Mouse (Mus musculus) lung, postnatal 0 days (tissue): ENCODE data around the gene 9930022D16Rik. TPM values are rescaled to one million over a fixed set of nuclear protein-coding genes. Genes with fewer than 3 reads are reported as not detected.

ENCODE experiments used
- ATAC-seq: fragments of 200-750 bp; cut with Nextera tagmentation; 2 replicates; pipeline ENCODE4 v1.8.0; 2017; ENCODE audit warnings: moderate library complexity
- DNase-seq: peaks from one replicate; pipeline ENCODE4 v3.0.0-alpha.2; 2016; ENCODE audit warnings: low spot score
- H3K27ac ChIP-seq: fragments of 300-500 bp; sonication (generic); 2 replicates; pipeline ENCODE4 v1.5.1; 2014; ENCODE audit warnings: antibody characterized with exemption, mild to moderate bottlenecking, low read length, mixed read lengths
- H3K27me3 ChIP-seq: fragments of 300-500 bp; sonication (generic); replicated peaks from 2 replicates; pipeline ENCODE4 v1.6.1; 2014; ENCODE audit warnings: low read length, mixed read lengths; ENCODE audit not compliant: insufficient read depth
- H3K36me3 ChIP-seq: fragments of 300-500 bp; sonication (generic); 2 replicates; pipeline ENCODE4 v1.6.1; 2014; ENCODE audit warnings: low read length, mixed read lengths; ENCODE audit not compliant: insufficient read depth
- H3K4me1 ChIP-seq: fragments of 300-500 bp; sonication (generic); 2 replicates; pipeline ENCODE4 v1.6.1; 2014; ENCODE audit warnings: antibody characterized with exemption, low read depth, low read length, mixed read lengths; ENCODE audit not compliant: insufficient read depth
- H3K4me2 ChIP-seq: fragments of 300-500 bp; sonication (generic); replicated peaks from 2 replicates; pipeline ENCODE4 v1.6.1; 2014; ENCODE audit warnings: low read depth, mild to moderate bottlenecking, low read length, moderate library complexity, mixed read lengths
- H3K4me3 ChIP-seq: fragments of 300-500 bp; sonication (generic); 2 replicates; pipeline ENCODE4 v1.5.1; 2014; ENCODE audit warnings: low read depth, low read length
- H3K9ac ChIP-seq: fragments of 300-500 bp; sonication (generic); replicated peaks from 2 replicates; pipeline ENCODE4 v1.6.1; 2014; ENCODE audit warnings: low read depth, mild to moderate bottlenecking
- H3K9me3 ChIP-seq: fragments of 300-500 bp; sonication (generic); 2 replicates; pipeline ENCODE4 v1.6.1; 2016; ENCODE audit warnings: low read length, mixed read lengths
- CTCF ChIP-seq: IDR thresholded peaks from 2 replicates; pipeline ENCODE4 v1.5.1; 2016; ENCODE audit warnings: antibody characterized with exemption, mild to moderate bottlenecking
- EP300 ChIP-seq: IDR thresholded peaks from 2 replicates; pipeline ENCODE4 v1.6.1; 2016; ENCODE audit warnings: antibody characterized with exemption, mild to moderate bottlenecking, control low read depth
- whole genome bisulfite sequencing: fragments of 180-500 bp; shearing (Covaris S2); extraction: QIAGEN DNeasy Blood & Tissue Kit; methylation state at CpG from one replicate; pipeline ENCODE4 v1.1.7; 2014; 5-methylcytosine and 5-hydroxymethylcytosine counted together
- polyA plus RNA-seq: library from polyadenylated mRNA; unstranded; fragments of >200 nt; fragmentation: Nextera tagmentation; extraction: Ambion mirVana; gene quantifications from 2 replicates; pipeline ENCODE4 v1.2.1, GENCODE M21; 2015

Gene 9930022D16Rik
- polyA plus RNA-seq = 0.07 TPM in 1 of 2 replicates, not detected in the other

GRCm38 (mm10) chr11:109413617-109414016 is at the start of gene 9930022D16Rik:
Gene 9930022D16Rik, plus strand, starts transcription at chr11:109413917.
- 78% methylated on average over 6 of the region's 6 CpGs for WGBS
- H3K36me3 ChIP-seq = no peaks in the 10 kb centered on the region
- peak; percentile 11; the same call in 1 of the 2 replicates for ATAC-seq
- no peak within 1 kb of the TSS for H3K9ac ChIP-seq
- H3K27ac ChIP-seq = no peak within 1 kb of the TSS
- H3K27me3 ChIP-seq = no peaks in the 10 kb centered on the region
- TF ChIP-seq CTCF = no peak
- TF ChIP-seq EP300 = no peak
- no peaks in the 10 kb centered on the region; the same call in 1 of the 2 replicates for H3K4me1 ChIP-seq
- H3K9me3 ChIP-seq = no peaks in the 10 kb centered on the region
- DNase-seq = no peak
- H3K4me2 ChIP-seq = no peak within 1 kb of the TSS
- H3K4me3 ChIP-seq = no peak within 1 kb of the TSS

GRCm38 (mm10) chr11:109364337-109364736 is 49.4 kb upstream of the 9930022D16Rik start:
- TF ChIP-seq CTCF (no peak), EP300 (no peak)
- Histone ChIP-seq H3K4me1 (peaks cover 32% of the 10 kb centered on the region), H3K27me3 (no peaks in the 10 kb centered on the region), H3K9ac (peak overlapping the region; percentile 93), H3K4me3 (peak overlapping the region; percentile 94), H3K27ac (peak overlapping the region; percentile 64), H3K4me2 (peak overlapping the region; percentile 74), H3K36me3 (no peaks in the 10 kb centered on the region), H3K9me3 (no peaks in the 10 kb centered on the region)
- no peak for DNase-seq
- no peak for ATAC-seq
- 27% methylated on average over 2 of the region's 2 CpGs for WGBS

GRCm38 (mm10) chr11:109364881-109365280 is 48.8 kb upstream of the 9930022D16Rik start:
- DNase-seq = no peak
- Histone ChIP-seq H3K36me3 (no peaks in the 10 kb centered on the region), H3K4me3 (peak overlapping the region; percentile 94), H3K27me3 (no peaks in the 10 kb centered on the region), H3K4me1 (peaks cover 32% of the 10 kb centered on the region), H3K9ac (peak overlapping the region; percentile 93), H3K9me3 (no peaks in the 10 kb centered on the region), H3K27ac (peak overlapping the region; percentile 64; the same call in 1 of the 2 replicates), H3K4me2 (peak overlapping the region; percentile 74)
- no peak for TF ChIP-seq CTCF
- WGBS = 29% methylated on average over 10 of the region's 10 CpGs
- ATAC-seq = no peak

DNA sequence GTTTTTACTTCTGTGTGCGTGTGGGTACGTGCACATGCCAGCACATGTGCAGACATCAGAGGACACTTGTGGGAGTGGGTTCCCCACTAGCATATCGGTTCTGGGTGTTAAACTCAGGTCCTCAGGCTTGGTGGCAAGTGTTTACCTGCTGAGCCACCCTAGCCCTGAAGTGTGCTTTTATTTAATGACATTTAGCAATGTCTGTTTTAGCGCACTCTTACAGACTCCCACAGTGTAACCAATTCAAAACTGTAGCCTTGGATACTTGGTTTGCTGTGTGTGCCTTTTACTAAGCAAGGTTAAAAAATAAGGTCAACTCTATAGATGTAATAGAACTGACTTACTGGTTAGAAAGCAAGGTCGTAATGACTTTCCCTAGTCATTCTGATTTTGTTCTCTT is 47.9 kb upstream of the 9930022D16Rik start:
- Histone ChIP-seq H3K27me3 (no peaks in the 10 kb centered on the region), H3K4me3 (peak overlapping the region; percentile 94; the same call in 1 of the 2 replicates), H3K36me3 (no peaks in the 10 kb centered on the region), H3K9me3 (no peaks in the 10 kb centered on the region), H3K27ac (0 out of 2 replicates have a peak overlapping the region, but pooled peaks have one; percentile 16), H3K4me1 (peaks cover 32% of the 10 kb centered on the region), H3K4me2 (peak overlapping the region; percentile 74), H3K9ac (peak overlapping the region; percentile 93; the same call in 1 of the 2 replicates)
- WGBS = 70% methylated on average over 5 of the region's 5 CpGs
- ATAC-seq (no peak), DNase-seq (peak; percentile 52)
- TF ChIP-seq EP300 (no peak), CTCF (no peak)

DNA sequence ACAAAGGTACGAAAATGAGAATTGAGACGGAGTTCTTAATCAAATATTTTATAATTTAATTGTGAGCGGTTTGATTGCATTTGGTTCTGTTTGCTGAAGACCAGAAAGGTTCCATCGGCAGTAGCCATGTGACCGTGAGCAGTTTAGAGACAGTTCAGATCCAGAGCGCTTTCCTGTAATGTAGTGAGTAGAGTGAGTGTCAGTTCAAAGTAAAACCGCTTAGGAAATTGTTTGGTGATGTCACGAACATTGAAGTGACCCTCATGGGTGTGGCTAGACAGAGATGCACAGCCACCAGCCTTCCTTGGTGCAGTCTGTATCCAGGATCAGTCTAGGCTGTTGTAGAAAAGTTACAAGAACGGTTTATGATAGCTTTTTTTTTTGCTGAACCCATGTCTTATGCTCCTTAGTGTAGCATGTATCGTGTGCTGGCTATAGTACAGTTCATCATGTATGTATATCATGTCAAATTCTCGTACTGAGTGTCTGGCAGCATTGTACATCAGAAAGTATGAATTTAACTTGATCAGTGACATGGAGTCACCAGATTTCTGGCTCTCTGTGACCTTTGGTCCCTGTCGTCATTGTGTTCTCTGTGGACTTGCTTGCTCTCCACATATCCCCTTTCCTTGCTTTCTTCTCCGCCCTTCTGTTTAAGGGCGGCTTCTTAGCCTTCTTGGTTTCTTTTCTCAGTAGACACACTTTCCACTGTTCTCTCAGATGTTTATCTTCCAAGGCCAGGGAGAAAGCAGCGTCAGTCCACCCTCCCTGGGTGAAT is 46.7 kb upstream of the 9930022D16Rik start:
- H3K4me1 ChIP-seq = peaks cover 26% of the 10 kb centered on the region
- no peak overlapping the region for H3K4me3 ChIP-seq
- no peak overlapping the region for H3K9ac ChIP-seq
- no peak for ATAC-seq
- H3K36me3 ChIP-seq = no peaks in the 10 kb centered on the region
- H3K9me3 ChIP-seq = no peaks in the 10 kb centered on the region
- peak overlapping the region; percentile 16 for H3K27ac ChIP-seq
- H3K27me3 ChIP-seq = no peaks in the 10 kb centered on the region
- 55% methylated on average over 15 of the region's 15 CpGs for WGBS
- H3K4me2 ChIP-seq = peak overlapping the region; percentile 74
- TF ChIP-seq EP300 (no peak), CTCF (no peak)
- peak; percentile 46 for DNase-seq

- Histone ChIP-seq H3K27me3 (no peaks in the 10 kb centered on the region), H3K36me3 (no peaks in the 10 kb centered on the region), H3K4me3 (no peak overlapping the region), H3K4me1 (peaks cover 26% of the 10 kb centered on the region), H3K9ac (no peak overlapping the region), H3K4me2 (no peak overlapping the region), H3K9me3 (no peaks in the 10 kb centered on the region), H3K27ac (peak overlapping the region; percentile 34; the same call in 1 of the 2 replicates)
- DNase-seq (peak; percentile 76), ATAC-seq (peak; percentile 85)
- peak; percentile 89 for TF ChIP-seq EP300
- no peak for TF ChIP-seq CTCF
- 33% methylated on average over 3 of the region's 3 CpGs for WGBS
Measured at GRCm38 (mm10) chr11:109369026-109369637, 44.6 kb upstream of the 9930022D16Rik start.
